Mouse (Mus musculus) heart, embryonic 15.5 days (tissue): Measurements from ENCODE around the gene Gpx6. TPM values are rescaled to one million over a fixed set of nuclear protein-coding genes. Genes with fewer than 3 reads are reported as not detected.
A peak's percentile ranks its signal among the peaks of the same experiment; 100 is the strongest.

Source experiments
- ATAC-seq: fragments of 200-750 bp; cut with Nextera tagmentation; replicated peaks from 2 replicates; pipeline ENCODE4 v1.8.0; 2017; ENCODE audit warnings: low read depth, moderate TSS enrichment; ENCODE audit not compliant: insufficient number of reproducible peaks, insufficient read depth, low FRiP score
- H3K27ac ChIP-seq: fragments of 300-500 bp; sonication (generic); 2 replicates; pipeline ENCODE4 v1.5.1; 2015; ENCODE audit warnings: mild to moderate bottlenecking, inconsistent platforms
- H3K27me3 ChIP-seq: fragments of 300-500 bp; sonication (generic); 2 replicates; pipeline ENCODE4 v1.6.1; 2015; ENCODE audit warnings: inconsistent platforms
- H3K36me3 ChIP-seq: fragments of 300-500 bp; sonication (generic); 2 replicates; pipeline ENCODE4 v1.6.1; 2015; ENCODE audit warnings: mild to moderate bottlenecking, inconsistent platforms
- H3K4me1 ChIP-seq: fragments of 300-500 bp; sonication (generic); replicated peaks from 2 replicates; pipeline ENCODE4 v1.6.1; 2015; ENCODE audit warnings: inconsistent platforms
- H3K4me2 ChIP-seq: fragments of 300-500 bp; sonication (generic); 2 replicates; pipeline ENCODE4 v1.6.1; 2015; ENCODE audit warnings: inconsistent platforms, mild to moderate bottlenecking, moderate library complexity
- H3K4me3 ChIP-seq: fragments of 300-500 bp; sonication (generic); 2 replicates; pipeline ENCODE4 v1.5.1; 2015; ENCODE audit warnings: mild to moderate bottlenecking, inconsistent platforms
- H3K9ac ChIP-seq: fragments of 300-500 bp; sonication (generic); 2 replicates; pipeline ENCODE4 v1.6.1; 2015; ENCODE audit warnings: mild to moderate bottlenecking, inconsistent platforms
- H3K9me3 ChIP-seq: fragments of 300-500 bp; sonication (generic); replicated peaks from 2 replicates; pipeline ENCODE4 v1.6.1; 2016; ENCODE audit warnings: inconsistent platforms
- WGBS: fragments of 180-500 bp; shearing (Covaris S2); methylation state at CpG from one replicate; pipeline ENCODE4 v1.1.7; 2015; ENCODE audit warnings: mixed read lengths; 5-methylcytosine and 5-hydroxymethylcytosine counted together
- polyA plus RNA-seq: library from polyadenylated mRNA; unstranded; fragments of >200 nt; fragmentation: Nextera tagmentation; extraction: Ambion mirVana; gene quantifications from 2 replicates; pipeline ENCODE4 v1.2.1, GENCODE M21; 2015

Gpx6 gene
- not detected in 2 replicates for polyA plus RNA-seq

- H3K27me3 ChIP-seq, result no peaks in the 10 kb centered on the region
- H3K4me3 ChIP-seq, result no peak within 1 kb of the TSS
- H3K27ac ChIP-seq, result no peak within 1 kb of the TSS
- H3K9ac ChIP-seq, result no peak within 1 kb of the TSS
- no peak for ATAC-seq
- 19% methylated on average over 3 of the region's 3 CpGs for WGBS
- no peaks in the 10 kb centered on the region for H3K4me1 ChIP-seq
- no peaks in the 10 kb centered on the region for H3K36me3 ChIP-seq
- H3K9me3 ChIP-seq, result no peaks in the 10 kb centered on the region
- H3K4me2 ChIP-seq, result no peak within 1 kb of the TSS
Observed at GRCm38 (mm10) chr13:21311926-21312325, at the start of gene Gpx6. Gene Gpx6 (plus strand): TSS chr13:21312125.

- no peak overlapping the region for H3K9ac ChIP-seq
- H3K36me3 ChIP-seq, result no peaks in the 10 kb centered on the region
- no peak overlapping the region for H3K27ac ChIP-seq
- peaks cover 17% of the 10 kb centered on the region; the same call in 1 of the 2 replicates for H3K27me3 ChIP-seq
- H3K4me3 ChIP-seq, result no peak overlapping the region
- H3K4me2 ChIP-seq, result no peak overlapping the region
- no peak for ATAC-seq
- WGBS, result 58% methylated on average over 4 of the region's 4 CpGs
- H3K9me3 ChIP-seq, result no peaks in the 10 kb centered on the region
- peaks cover 9% of the 10 kb centered on the region for H3K4me1 ChIP-seq
Observed at GRCm38 (mm10) chr13:21262787-21263461, 49.0 kb upstream of the Gpx6 start.

- peaks cover 7% of the 10 kb centered on the region for H3K4me1 ChIP-seq
- H3K27me3 ChIP-seq, result peaks cover 10% of the 10 kb centered on the region; the same call in 1 of the 2 replicates
- no peaks in the 10 kb centered on the region for H3K36me3 ChIP-seq
- H3K4me3 ChIP-seq, result peak overlapping the region; percentile 46
- ATAC-seq, result no peak
- H3K9ac ChIP-seq, result peak overlapping the region; percentile 22
- WGBS, result 4% methylated on average over 11 of the region's 11 CpGs
- H3K27ac ChIP-seq, result no peak overlapping the region
- H3K4me2 ChIP-seq, result peak overlapping the region; percentile 58
- no peaks in the 10 kb centered on the region for H3K9me3 ChIP-seq
Observed at GRCm38 (mm10) chr13:21263910-21264309, 48.0 kb upstream of the Gpx6 start.

DNA sequence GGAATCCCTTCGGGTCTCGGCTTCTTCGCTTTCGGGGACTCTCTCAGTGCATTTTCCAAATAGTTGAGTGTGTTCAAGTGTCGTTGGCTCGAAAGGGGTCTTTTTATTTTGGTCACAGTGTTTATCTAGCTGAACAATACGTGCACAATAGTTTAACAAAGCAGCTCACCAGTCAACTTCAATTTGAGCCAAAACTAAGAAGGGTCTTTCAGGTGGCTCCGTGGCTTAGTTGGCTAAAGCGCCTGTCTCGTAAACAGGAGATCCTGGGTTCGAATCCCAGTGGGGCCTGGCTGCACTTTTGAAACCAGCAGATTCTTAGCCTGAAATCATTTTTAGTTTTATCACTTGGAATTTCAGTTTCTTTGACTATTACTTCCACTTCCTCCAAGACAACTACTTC, 47.6 kb upstream of the Gpx6 start:
- peak overlapping the region; percentile 22 for H3K9ac ChIP-seq
- no peak overlapping the region for H3K27ac ChIP-seq
- no peak for ATAC-seq
- H3K27me3 ChIP-seq, result peaks cover 8% of the 10 kb centered on the region; the same call in 1 of the 2 replicates
- no peaks in the 10 kb centered on the region for H3K36me3 ChIP-seq
- peak overlapping the region; percentile 46 for H3K4me3 ChIP-seq
- no peaks in the 10 kb centered on the region for H3K9me3 ChIP-seq
- 3% methylated on average over 11 of the region's 11 CpGs for WGBS
- H3K4me1 ChIP-seq, result peaks cover 4% of the 10 kb centered on the region; the same call in 1 of the 2 replicates
- H3K4me2 ChIP-seq, result peak overlapping the region; percentile 58

- no peak overlapping the region for H3K9ac ChIP-seq
- WGBS, result 61% methylated on average over 2 of the region's 2 CpGs
- no peaks in the 10 kb centered on the region for H3K36me3 ChIP-seq
- H3K27ac ChIP-seq, result no peak overlapping the region
- H3K27me3 ChIP-seq, result peaks cover 8% of the 10 kb centered on the region; the same call in 1 of the 2 replicates
- H3K4me2 ChIP-seq, result no peak overlapping the region
- ATAC-seq, result no peak
- H3K4me1 ChIP-seq, result no peaks in the 10 kb centered on the region
- H3K9me3 ChIP-seq, result no peaks in the 10 kb centered on the region
- no peak overlapping the region for H3K4me3 ChIP-seq
Observed at GRCm38 (mm10) chr13:21265736-21266135, 46.2 kb upstream of the Gpx6 start.

DNA sequence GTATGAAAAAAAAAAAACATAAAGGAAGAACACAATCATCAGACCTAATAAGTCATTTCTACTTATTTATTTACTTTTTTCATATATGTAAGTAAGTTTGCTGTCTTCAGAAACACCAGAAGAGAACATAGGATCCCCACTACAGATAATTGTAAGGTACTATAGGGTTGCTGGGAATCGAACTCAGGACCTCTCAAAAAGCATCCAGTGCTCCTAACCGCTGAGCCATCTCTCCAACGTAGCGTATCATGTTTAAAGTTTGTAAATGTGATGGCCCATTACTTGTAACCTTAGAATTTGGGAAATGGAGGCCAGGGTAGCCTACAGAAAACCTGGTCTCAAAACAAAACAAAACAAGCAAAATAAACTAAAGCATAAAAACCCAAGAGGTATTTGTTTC, 44.4 kb upstream of the Gpx6 start:
- WGBS, result 30% methylated on average over 4 of the region's 4 CpGs
- H3K4me2 ChIP-seq, result no peak overlapping the region
- H3K36me3 ChIP-seq, result no peaks in the 10 kb centered on the region
- H3K27ac ChIP-seq, result no peak overlapping the region
- H3K9ac ChIP-seq, result no peak overlapping the region
- ATAC-seq, result no peak
- H3K4me3 ChIP-seq, result no peak overlapping the region
- no peaks in the 10 kb centered on the region for H3K4me1 ChIP-seq
- peaks cover 4% of the 10 kb centered on the region; the same call in 1 of the 2 replicates for H3K27me3 ChIP-seq
- H3K9me3 ChIP-seq, result no peaks in the 10 kb centered on the region

- peaks cover 5% of the 10 kb centered on the region; the same call in 1 of the 2 replicates for H3K27me3 ChIP-seq
- no peak overlapping the region for H3K9ac ChIP-seq
- H3K9me3 ChIP-seq, result no peaks in the 10 kb centered on the region
- H3K36me3 ChIP-seq, result no peaks in the 10 kb centered on the region
- 19% methylated on average over 1 of the region's 1 CpGs for WGBS
- H3K4me2 ChIP-seq, result 0 out of 2 replicates have a peak overlapping the region, but pooled peaks have one; percentile 13
- H3K4me1 ChIP-seq, result no peaks in the 10 kb centered on the region
- ATAC-seq, result no peak
- H3K27ac ChIP-seq, result no peak overlapping the region
- no peak overlapping the region for H3K4me3 ChIP-seq
Observed at GRCm38 (mm10) chr13:21268262-21268661, 43.7 kb upstream of the Gpx6 start.

DNA sequence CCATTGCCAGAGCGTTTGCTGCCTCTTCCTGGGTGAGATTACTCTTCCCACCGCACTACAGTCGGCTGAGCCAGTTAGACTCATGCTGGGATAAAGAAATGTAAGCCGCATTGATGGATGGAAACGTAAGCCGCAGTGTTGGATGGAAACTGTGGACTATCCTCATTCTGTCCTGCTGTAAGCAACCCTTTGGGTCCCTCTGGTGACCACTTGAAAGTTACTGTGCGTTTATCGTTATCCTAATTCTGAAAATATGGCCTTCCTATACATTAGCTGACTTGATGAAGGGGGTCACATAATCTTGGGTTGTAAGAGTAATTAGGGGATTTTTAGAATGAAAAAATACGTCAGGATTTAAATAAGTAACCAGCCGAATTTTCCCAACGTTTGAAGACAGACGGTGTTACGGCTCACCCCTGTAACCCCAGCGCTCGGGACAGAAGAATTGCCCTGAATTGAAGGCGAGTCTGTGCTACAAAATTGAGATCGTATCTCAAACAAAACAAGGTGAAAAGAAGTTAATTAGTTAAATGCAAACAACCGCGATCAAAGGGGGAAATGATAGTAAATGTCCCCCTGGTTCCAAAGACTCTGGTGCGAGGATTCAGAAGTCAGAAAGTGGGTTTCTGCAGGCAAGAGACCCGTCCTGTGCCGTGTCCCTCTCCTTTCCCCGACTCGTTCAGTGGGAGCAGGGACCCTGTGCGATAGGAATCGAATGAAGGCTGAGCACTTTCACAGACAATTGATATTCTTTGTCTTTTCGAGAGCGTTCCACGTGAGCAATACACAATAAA, 36.7 kb upstream of the Gpx6 start:
- Histone ChIP-seq H3K27me3 (peaks cover 7% of the 10 kb centered on the region; the same call in 1 of the 2 replicates), H3K27ac (no peak overlapping the region), H3K4me2 (peak overlapping the region; percentile 77), H3K4me1 (peaks cover 8% of the 10 kb centered on the region), H3K4me3 (peak overlapping the region; percentile 61), H3K9me3 (no peaks in the 10 kb centered on the region), H3K36me3 (no peaks in the 10 kb centered on the region), H3K9ac (peak overlapping the region; percentile 49)
- peak; percentile 43; the same call in 1 of the 2 replicates for ATAC-seq
- under 1% methylated on average over 29 of the region's 29 CpGs for WGBS

DNA sequence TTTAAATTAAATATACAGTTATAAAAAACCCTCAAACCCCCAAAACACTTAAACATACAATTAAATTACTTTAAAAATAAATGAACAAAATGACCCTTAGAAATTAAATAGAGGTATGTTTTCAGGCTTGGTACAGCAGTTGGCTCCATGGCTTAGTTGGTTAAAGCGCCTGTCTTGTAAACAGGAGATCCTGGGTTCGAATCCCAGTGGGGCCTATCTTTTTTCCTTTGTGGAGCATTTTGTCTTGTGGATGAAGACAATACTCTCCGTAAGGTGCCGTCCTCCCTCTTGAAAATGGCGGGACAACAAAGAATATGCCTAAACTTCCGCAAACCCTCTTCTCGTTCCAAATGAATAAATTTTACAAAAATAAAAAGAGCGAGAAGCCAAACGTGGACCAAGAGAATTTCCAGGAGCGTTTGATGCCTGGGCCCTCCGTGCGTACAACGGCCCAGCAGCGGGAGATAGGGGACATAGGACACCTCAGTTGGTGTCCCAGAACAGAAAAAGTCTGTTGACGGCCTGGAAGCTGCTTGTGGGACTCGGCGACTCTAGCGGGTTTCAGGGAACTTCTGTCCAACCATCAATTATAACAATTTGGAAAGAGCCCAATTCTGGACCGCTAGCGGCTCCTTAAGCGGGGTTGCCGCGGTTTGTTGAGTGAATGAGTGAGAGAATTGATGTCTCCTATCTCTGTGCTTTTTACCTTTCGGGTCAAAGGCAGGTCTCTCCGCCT, 35.9 kb upstream of the Gpx6 start:
- Histone ChIP-seq H3K4me3 (peak overlapping the region; percentile 61), H3K4me1 (peaks cover 8% of the 10 kb centered on the region), H3K27me3 (peaks cover 7% of the 10 kb centered on the region; the same call in 1 of the 2 replicates), H3K9me3 (no peaks in the 10 kb centered on the region), H3K36me3 (no peaks in the 10 kb centered on the region), H3K27ac (no peak overlapping the region), H3K9ac (peak overlapping the region; percentile 53), H3K4me2 (peak overlapping the region; percentile 77)
- 0% methylated on average over 25 of the region's 25 CpGs for WGBS
- no peak; the same call in 1 of the 2 replicates for ATAC-seq

DNA sequence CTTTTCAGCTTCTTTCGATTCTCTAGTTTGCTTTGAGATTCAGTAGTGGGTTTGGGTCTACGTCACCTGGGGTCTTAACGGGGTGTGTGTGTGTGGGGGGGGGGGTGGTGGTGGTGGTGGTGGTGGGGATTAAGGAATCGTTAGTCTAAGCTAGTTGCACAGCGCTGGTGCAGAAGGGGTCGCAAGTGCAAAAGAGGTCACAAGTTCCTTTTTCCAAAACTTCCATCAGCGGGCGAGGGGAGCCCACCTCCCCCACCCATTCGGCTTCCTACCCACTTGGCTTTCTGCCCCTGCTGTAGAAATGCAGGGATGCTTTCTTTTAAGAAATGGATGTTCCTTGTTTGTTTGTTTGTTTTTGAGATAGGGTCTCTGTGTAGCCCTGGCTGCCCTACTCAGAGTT, 35.4 kb upstream of the Gpx6 start:
- WGBS, result 3% methylated on average over 9 of the region's 9 CpGs
- H3K9ac ChIP-seq, result peak overlapping the region; percentile 53
- H3K4me3 ChIP-seq, result peak overlapping the region; percentile 61
- peaks cover 8% of the 10 kb centered on the region for H3K4me1 ChIP-seq
- H3K36me3 ChIP-seq, result no peaks in the 10 kb centered on the region
- peaks cover 7% of the 10 kb centered on the region; the same call in 1 of the 2 replicates for H3K27me3 ChIP-seq
- H3K27ac ChIP-seq, result no peak overlapping the region
- H3K4me2 ChIP-seq, result peak overlapping the region; percentile 77
- no peaks in the 10 kb centered on the region for H3K9me3 ChIP-seq
- no peak for ATAC-seq

DNA sequence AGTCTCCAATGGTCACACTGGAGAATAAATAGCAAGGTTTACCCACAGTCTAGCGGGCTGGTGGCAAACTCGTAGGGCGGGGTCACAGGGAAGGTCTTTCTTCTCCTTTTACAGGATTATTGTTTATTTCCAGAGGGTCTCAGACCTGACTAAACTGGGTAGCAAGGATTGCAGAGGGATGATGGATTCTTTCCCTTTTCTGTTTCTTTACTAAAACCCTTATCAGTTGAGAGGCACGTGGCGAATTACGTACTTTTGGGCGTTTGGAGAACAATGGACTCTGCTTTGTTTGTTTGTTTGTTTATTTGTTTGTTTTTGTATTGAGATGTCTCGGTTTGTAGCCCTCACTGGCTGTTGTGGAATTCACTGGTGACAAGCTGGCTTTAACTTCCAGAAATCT, 32.8 kb upstream of the Gpx6 start:
- WGBS, result 6% methylated on average over 8 of the region's 8 CpGs
- Histone ChIP-seq H3K4me1 (peaks cover 8% of the 10 kb centered on the region), H3K27me3 (no peaks in the 10 kb centered on the region), H3K9me3 (no peaks in the 10 kb centered on the region), H3K4me3 (peak overlapping the region; percentile 61), H3K36me3 (no peaks in the 10 kb centered on the region), H3K9ac (peak overlapping the region; percentile 38), H3K27ac (no peak overlapping the region), H3K4me2 (peak overlapping the region; percentile 70)
- ATAC-seq, result no peak
